Mouse (Mus musculus) CH12.LX (cell line): ENCODE measurements around the gene Parp9. TPM values are rescaled to one million over a fixed set of nuclear protein-coding genes. Genes with fewer than 3 reads are reported as not detected.

Experiments
- DNase-seq: peaks from one replicate; pipeline ENCODE4 v3.0.0-alpha.2; 2013; ENCODE audit errors: extremely low read depth
- H3K27ac ChIP-seq: 2 replicates; pipeline ENCODE4 v1.5.1; 2012; ENCODE audit warnings: low read depth, mild to moderate bottlenecking, control low read depth, moderate library complexity; ENCODE audit not compliant: insufficient read depth
- H3K27me3 ChIP-seq: replicated peaks from 2 replicates; pipeline ENCODE3; 2012; ENCODE audit warnings: inconsistent platforms
- H3K36me3 ChIP-seq, 2 experiments: replicated peaks in 1 of 2; 2 replicates each; pipeline versions ENCODE3 to v1.6.1; 2012; ENCODE audit warnings: inconsistent platforms in 1 of 2, low read length in 1 of 2, mild to moderate bottlenecking in 1 of 2, mixed read lengths in 1 of 2, moderate library complexity in 1 of 2; ENCODE audit not compliant: control insufficient read depth in 1 of 2, insufficient read depth in 1 of 2
- H3K4me1 ChIP-seq, 2 experiments: 2 replicates each; pipeline ENCODE4 v1.6.1; 2012; ENCODE audit warnings: inconsistent platforms in 1 of 2, moderate library complexity in 1 of 2; ENCODE audit not compliant: insufficient read depth in 2 of 2, control insufficient read depth in 1 of 2
- H3K4me2 ChIP-seq: 2 replicates; pipeline ENCODE4 v1.6.1; 2012; ENCODE audit warnings: low read depth, mild to moderate bottlenecking, control low read depth; ENCODE audit not compliant: poor library complexity, insufficient read depth, severe bottlenecking
- H3K4me3 ChIP-seq, 3 experiments: fragments of 150-350 bp in 1 of 3; sonication (generic) in 1 of 3; replicated peaks in 1 of 3; 2 replicates each; pipeline versions ENCODE3 to v1.5.1; 2011 to 2012; ENCODE audit warnings: low read depth in 2 of 3, low read length in 2 of 3, mild to moderate bottlenecking in 2 of 3, moderate library complexity in 2 of 3, control low read depth in 1 of 3, improper control_type of control experiment in 1 of 3, inconsistent platforms in 1 of 3, mixed read lengths in 1 of 3; ENCODE audit not compliant: poor library complexity in 1 of 3
- H3K79me2 ChIP-seq: replicated peaks from 2 replicates; pipeline ENCODE4 v1.6.1; 2012; ENCODE audit warnings: mild to moderate bottlenecking, moderate library complexity; ENCODE audit not compliant: control insufficient read depth, poor library complexity, insufficient read depth, severe bottlenecking; ENCODE audit errors: extremely low read depth
- H3K9ac ChIP-seq: 2 replicates; pipeline ENCODE4 v1.6.1; 2012; ENCODE audit warnings: low read depth, mild to moderate bottlenecking, control low read depth, moderate library complexity; ENCODE audit not compliant: insufficient read depth
- H3K9me3 ChIP-seq: replicated peaks from 2 replicates; pipeline ENCODE3; 2012; ENCODE audit warnings: low read length, inconsistent platforms, mixed read lengths
- BHLHE40 ChIP-seq: IDR thresholded peaks from 2 replicates; pipeline ENCODE4 v1.6.1; 2011; ENCODE audit warnings: mild to moderate bottlenecking, low read depth, low read length, improper control_type of control experiment
- CHD1 ChIP-seq: IDR thresholded peaks from 2 replicates; pipeline ENCODE4 v1.6.1; 2012; ENCODE audit warnings: low read depth, low read length, improper control_type of control experiment, inconsistent platforms
- CHD2 ChIP-seq: IDR thresholded peaks from 2 replicates; pipeline ENCODE4 v1.6.1; 2011; ENCODE audit warnings: low read length, improper control_type of control experiment
- CTCF ChIP-seq, 2 experiments: IDR thresholded peaks in 1 of 2; conservative IDR thresholded peaks in 1 of 2; 2 replicates each; pipeline ENCODE4 v1.5.1; 2011 to 2012; ENCODE audit warnings: low read depth in 2 of 2, low read length in 2 of 2, improper control_type of control experiment in 1 of 2, inconsistent platforms in 1 of 2, mild to moderate bottlenecking in 1 of 2, moderate library complexity in 1 of 2
- E2F4 ChIP-seq: IDR thresholded peaks from 2 replicates; pipeline ENCODE4 v1.6.1; 2011; ENCODE audit warnings: low read depth, low read length, improper control_type of control experiment; ENCODE audit not compliant: insufficient replicate concordance
- ELF1 ChIP-seq: IDR thresholded peaks from 2 replicates; pipeline ENCODE4 v1.6.1; 2014; ENCODE audit warnings: low read depth, mild to moderate bottlenecking, inconsistent platforms, low read length, improper control_type of control experiment
- EP300 ChIP-seq: IDR thresholded peaks from 2 replicates; pipeline ENCODE4 v1.6.1; 2011; ENCODE audit warnings: low read length, improper control_type of control experiment
- ETS1 ChIP-seq: conservative IDR thresholded peaks from 2 replicates; pipeline ENCODE4 v1.6.1; 2012; ENCODE audit warnings: low read depth, mild to moderate bottlenecking, inconsistent platforms, low read length, improper control_type of control experiment, moderate library complexity
- GABPA ChIP-seq: IDR thresholded peaks from 2 replicates; pipeline ENCODE4 v1.6.1; 2012; ENCODE audit warnings: low read depth, low read length, improper control_type of control experiment, inconsistent platforms; ENCODE audit not compliant: insufficient replicate concordance
- HCFC1 ChIP-seq: IDR thresholded peaks from 2 replicates; pipeline ENCODE4 v1.6.1; 2012; ENCODE audit warnings: low read depth, mild to moderate bottlenecking, inconsistent platforms, low read length, improper control_type of control experiment
- IRF4 ChIP-seq: IDR thresholded peaks from 2 replicates; pipeline ENCODE4 v1.6.1; 2014; ENCODE audit warnings: low read depth, mild to moderate bottlenecking, inconsistent platforms, low read length, improper control_type of control experiment
- JUN ChIP-seq: IDR thresholded peaks from 2 replicates; pipeline ENCODE4 v1.6.1; 2011; ENCODE audit warnings: low read depth, mild to moderate bottlenecking, low read length, improper control_type of control experiment, moderate library complexity; ENCODE audit not compliant: insufficient read depth
- JUND ChIP-seq: conservative IDR thresholded peaks from 2 replicates; pipeline ENCODE4 v1.6.1; 2011; ENCODE audit warnings: low read depth, low read length, improper control_type of control experiment
- KAT2A ChIP-seq: IDR thresholded peaks from 2 replicates; pipeline ENCODE4 v1.6.1; 2012; ENCODE audit warnings: low read length, improper control_type of control experiment, inconsistent platforms; ENCODE audit not compliant: insufficient replicate concordance
- MAFK ChIP-seq: IDR thresholded peaks from 2 replicates; pipeline ENCODE4 v1.6.1; 2011; ENCODE audit warnings: low read length, improper control_type of control experiment; ENCODE audit not compliant: insufficient replicate concordance
- MAX ChIP-seq: IDR thresholded peaks from 2 replicates; pipeline ENCODE4 v1.6.1; 2011; ENCODE audit warnings: low read length, improper control_type of control experiment
- MAZ ChIP-seq: IDR thresholded peaks from 2 replicates; pipeline ENCODE4 v1.6.1; 2012; ENCODE audit warnings: low read depth, mild to moderate bottlenecking, inconsistent platforms, low read length, improper control_type of control experiment, moderate library complexity
- MEF2A ChIP-seq: IDR thresholded peaks from 2 replicates; pipeline ENCODE4 v1.6.1; 2014; ENCODE audit warnings: low read depth, mild to moderate bottlenecking, inconsistent platforms, low read length, improper control_type of control experiment, borderline replicate concordance
- MXI1 ChIP-seq: IDR thresholded peaks from 2 replicates; pipeline ENCODE4 v1.6.1; 2011; ENCODE audit warnings: mild to moderate bottlenecking, low read depth, low read length, improper control_type of control experiment
- MYC ChIP-seq: IDR thresholded peaks from 2 replicates; pipeline ENCODE4 v1.6.1; 2011; ENCODE audit warnings: low read depth, mild to moderate bottlenecking, improper control_type of control experiment, low read length
- NELFE ChIP-seq: IDR thresholded peaks from 2 replicates; pipeline ENCODE4 v1.6.1; 2011; ENCODE audit warnings: low read depth, low read length, improper control_type of control experiment
- NRF1 ChIP-seq: IDR thresholded peaks from 2 replicates; pipeline ENCODE4 v1.6.1; 2014; ENCODE audit warnings: low read depth, mild to moderate bottlenecking, inconsistent platforms, low read length, improper control_type of control experiment, moderate library complexity
- PAX5 ChIP-seq: IDR thresholded peaks from 2 replicates; pipeline ENCODE4 v1.6.1; 2012; ENCODE audit warnings: low read length, inconsistent platforms, mixed read lengths
- POLR2A ChIP-seq: IDR thresholded peaks from 2 replicates; pipeline ENCODE4 v1.6.1; 2011; ENCODE audit warnings: low read depth, mild to moderate bottlenecking, improper control_type of control experiment, low read length
- POLR2AphosphoS2 ChIP-seq: IDR thresholded peaks from 2 replicates; pipeline ENCODE4 v1.6.1; 2011; ENCODE audit warnings: low read depth, low read length, improper control_type of control experiment
- RAD21 ChIP-seq: IDR thresholded peaks from 2 replicates; pipeline ENCODE4 v1.6.1; 2011; ENCODE audit warnings: low read depth, mild to moderate bottlenecking, low read length, improper control_type of control experiment, moderate library complexity
- RCOR1 ChIP-seq: conservative IDR thresholded peaks from 2 replicates; pipeline ENCODE4 v1.6.1; 2012; ENCODE audit warnings: low read depth, mild to moderate bottlenecking, inconsistent platforms, low read length, improper control_type of control experiment
- SIN3A ChIP-seq: IDR thresholded peaks from 2 replicates; pipeline ENCODE4 v1.6.1; 2012; ENCODE audit warnings: low read length, improper control_type of control experiment, inconsistent platforms
- SMC3 ChIP-seq: IDR thresholded peaks from 2 replicates; pipeline ENCODE4 v1.6.1; 2011; ENCODE audit warnings: low read depth, low read length, improper control_type of control experiment
- TBP ChIP-seq: conservative IDR thresholded peaks from 2 replicates; pipeline ENCODE4 v1.6.1; 2011; ENCODE audit warnings: low read depth, low read length, improper control_type of control experiment
- TCF12 ChIP-seq: IDR thresholded peaks from 2 replicates; pipeline ENCODE4 v1.6.1; 2014; ENCODE audit warnings: low read depth, mild to moderate bottlenecking, inconsistent platforms, low read length, improper control_type of control experiment
- UBTF ChIP-seq: IDR thresholded peaks from 2 replicates; pipeline ENCODE4 v1.6.1; 2012; ENCODE audit warnings: low read depth, mild to moderate bottlenecking, inconsistent platforms, low read length, improper control_type of control experiment, moderate library complexity
- USF1 ChIP-seq: IDR thresholded peaks from 2 replicates; pipeline ENCODE4 v1.6.1; 2014; ENCODE audit warnings: low read depth, mild to moderate bottlenecking, inconsistent platforms, low read length, improper control_type of control experiment
- USF2 ChIP-seq: conservative IDR thresholded peaks from 2 replicates; pipeline ENCODE4 v1.6.1; 2011; ENCODE audit warnings: low read depth, low read length, improper control_type of control experiment
- ZC3H11A ChIP-seq: IDR thresholded peaks from 2 replicates; pipeline ENCODE4 v1.6.1; 2012; ENCODE audit warnings: low read depth, mild to moderate bottlenecking, inconsistent platforms, low read length, improper control_type of control experiment
- ZKSCAN1 ChIP-seq: IDR thresholded peaks from 2 replicates; pipeline ENCODE4 v1.6.1; 2012; ENCODE audit warnings: low read depth, inconsistent platforms, low read length, improper control_type of control experiment, borderline replicate concordance
- ZMIZ1 ChIP-seq: IDR thresholded peaks from 2 replicates; pipeline ENCODE4 v1.6.1; 2012; ENCODE audit warnings: low read depth, mild to moderate bottlenecking, inconsistent platforms, low read length, improper control_type of control experiment
- ZNF384 ChIP-seq: IDR thresholded peaks from 2 replicates; pipeline ENCODE4 v1.6.1; 2012; ENCODE audit warnings: low read depth, low read length, improper control_type of control experiment, inconsistent platforms
- dilution Hi-C: fragments of 300-500 bp; cut with MboI; formaldehyde crosslinking; loops from 2 replicates; pipeline ENCODE4 v1.14.3; 2020; ENCODE audit warnings: low sequenced_read_pairs; ENCODE audit not compliant: extremely low pct_unique_long_range_greater_than_20kb, extremely low pct_ligation_motif_present
- in situ Hi-C: fragments of 300-500 bp; cut with MboI; formaldehyde crosslinking; loops from 3 replicates; pipeline ENCODE4 v1.14.3; 2019; ENCODE audit warnings: low sequenced_read_pairs, low pct_ligation_motif_present, low pct_unique_long_range_greater_than_20kb, mixed read lengths
- polyA plus RNA-seq: library from polyadenylated mRNA; unstranded; fragments of >175 nt; gene quantifications from 2 replicates; pipeline ENCODE4 v1.2.1, GENCODE M21; 2012; ENCODE audit warnings: low read depth; ENCODE audit not compliant: insufficient read length
- total RNA-seq, 2 experiments: library from RNA; depleted of rRNA; stranded (reverse); fragments of 300-350 nt in 1 of 2; fragments of >200 nt in 1 of 2; gene quantifications; 2 replicates each; pipeline ENCODE4 v1.2.3; 2012 to 2014

The Parp9 gene
- total and polyA plus RNA-seq, 3 experiments, result 30.3 to 53.1 (median 33.2) TPM

GRCm38 (mm10) chr16:35983517-35984101 lies 45.3 kb downstream of the Parp9 start:
- DNase-seq, result peak; percentile 80
- Histone ChIP-seq H3K79me2 (peaks cover 45% of the 10 kb centered on the region), H3K27me3 (no peaks in the 10 kb centered on the region), H3K4me1 (peaks cover 2 to 39% of the 10 kb centered on the region in 2 experiments; a peak in 2 of 4 replicates), H3K4me2 (peak overlapping the region; percentile 65; the same call in 1 of the 2 replicates), H3K27ac (peak overlapping the region; percentile 94), H3K36me3 (peaks cover 0 to 15% of the 10 kb centered on the region in 2 experiments), H3K9ac (peak overlapping the region; percentile 91), H3K4me3 (peak overlapping the region; percentile 82 to 96 (median 84)), H3K9me3 (no peaks in the 10 kb centered on the region)
- no peak for TF ChIP-seq EP300
- TF ChIP-seq ZNF384, result no peak
- 0 out of 2 replicates have a peak, but pooled peaks have one; percentile 3 for TF ChIP-seq MXI1
- TF ChIP-seq JUN, result no peak
- peak; percentile 67; the same call in 1 of the 2 replicates for TF ChIP-seq SIN3A
- no peak for TF ChIP-seq BHLHE40
- no peak for TF ChIP-seq E2F4
- no peak for TF ChIP-seq PAX5
- no peak for TF ChIP-seq MAFK
- TF ChIP-seq HCFC1, result no peak
- TF ChIP-seq TCF12, result no peak
- TF ChIP-seq UBTF, result 0 out of 2 replicates have a peak, but pooled peaks have one; percentile 24
- TF ChIP-seq ZKSCAN1, result no peak
- TF ChIP-seq ELF1, result no peak
- no peak for TF ChIP-seq ZC3H11A
- no peak for TF ChIP-seq TBP
- no peak for TF ChIP-seq MAZ
- no peak for TF ChIP-seq KAT2A
- TF ChIP-seq ETS1, result 0 out of 2 replicates have a peak, but pooled peaks have one; percentile 9
- no peak for TF ChIP-seq NELFE
- TF ChIP-seq USF1, result no peak
- peak; percentile 56; the same call in 1 of the 2 replicates for TF ChIP-seq MEF2A
- TF ChIP-seq MYC, result no peak
- TF ChIP-seq CTCF (conservative IDR thresholded peaks at IDR 0.05 in 1 of 2, IDR thresholded peaks at IDR 0.05 in 1 of 2; ENCODE audit: low read depth in 2 of 2, low read length in 2 of 2), result no peak
- no peak for TF ChIP-seq JUND
- TF ChIP-seq POLR2AphosphoS2, result no peak
- TF ChIP-seq MAX, result no peak
- TF ChIP-seq CHD2, result no peak
- no peak for TF ChIP-seq USF2
- TF ChIP-seq NRF1, result peak; percentile 52; the same call in 1 of the 2 replicates
- no peak for TF ChIP-seq GABPA
- TF ChIP-seq SMC3, result no peak
- no peak for TF ChIP-seq IRF4
- TF ChIP-seq POLR2A, result no peak
- TF ChIP-seq ZMIZ1, result no peak
- TF ChIP-seq RAD21, result no peak
- TF ChIP-seq CHD1, result no peak
- TF ChIP-seq RCOR1, result no peak
- in situ Hi-C loops (no loop called here), dilution Hi-C loops (no loop called here)
